Mouse (Mus musculus) liver, adult 2 months (tissue): Measurements from ENCODE around the gene Cdh12.

Experiments used
- CTCF ChIP-seq: fragments of 200-500 bp; IDR thresholded peaks from 2 replicates; pipeline ENCODE4 v1.5.1; 2011; ENCODE audit warnings: low read depth, low read length, control low read depth
- POLR2A ChIP-seq: fragments of 200-500 bp; IDR thresholded peaks from 2 replicates; pipeline ENCODE4 v1.6.1; 2011; ENCODE audit warnings: low read length, control low read depth; ENCODE audit not compliant: insufficient read depth; ENCODE audit errors: extremely low read depth

DNA sequence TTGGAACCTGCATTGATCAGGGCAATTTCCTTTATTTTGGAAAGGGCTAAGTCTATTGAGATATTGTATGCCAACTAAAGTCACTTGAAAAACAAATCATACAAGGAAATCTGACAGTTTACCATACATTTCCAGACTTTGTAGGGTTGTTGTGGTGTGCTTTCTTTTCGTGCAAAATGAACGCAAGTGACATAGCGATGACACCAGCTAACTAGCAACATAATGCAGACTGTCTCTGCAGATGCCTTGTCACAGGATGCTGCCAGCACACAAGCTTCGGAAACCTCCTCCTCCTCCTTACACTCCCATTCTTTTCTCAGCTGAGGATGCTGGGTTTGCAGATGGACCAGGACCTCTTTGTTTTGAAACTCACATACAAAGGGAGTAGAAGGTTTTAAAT lies 731.1 kb downstream of the Cdh12 start:
- TF ChIP-seq CTCF (no peak), POLR2A (no peak)
